Mouse (Mus musculus) fibroblast of lung, adult 2 months (primary cell): ENCODE results near the gene Eci1.
A peak's percentile ranks its signal among the peaks of the same experiment; 100 is the strongest.
"Not testable (repeated sequence)": the region's sequence is repeated elsewhere in the genome, so short reads cannot be mapped to it uniquely, and the experiment has no call there.

Experiments
- DNase-seq: peaks from one replicate; pipeline ENCODE4 v3.0.0-alpha.2; 2011; ENCODE audit warnings: low read depth

The Eci1 gene

DNA sequence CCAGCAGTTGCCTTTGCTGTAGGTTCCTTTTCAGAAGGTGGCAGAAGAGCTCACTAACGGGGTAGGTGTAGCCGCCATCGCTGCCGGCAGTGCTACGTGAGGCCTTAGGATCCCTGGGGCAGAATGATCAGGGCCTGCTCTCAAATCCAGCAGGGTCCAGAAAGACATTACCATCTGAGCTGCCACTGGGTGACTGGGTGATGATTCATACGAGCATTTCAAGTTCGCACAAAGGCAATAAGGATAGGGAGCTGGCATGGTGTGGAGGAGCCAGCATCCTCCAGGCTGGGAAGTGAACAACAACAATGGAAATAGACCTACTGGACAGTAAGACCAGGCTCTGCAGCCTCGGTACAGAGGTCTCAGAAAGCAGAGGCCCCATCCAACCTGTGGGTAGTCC, 13.9 kb downstream of the Eci1 start:
- no peak for DNase-seq

- no peak for DNase-seq
Observed at GRCm38 (mm10) chr17:24441148-24441547, 14.7 kb downstream of the Eci1 start.

DNA sequence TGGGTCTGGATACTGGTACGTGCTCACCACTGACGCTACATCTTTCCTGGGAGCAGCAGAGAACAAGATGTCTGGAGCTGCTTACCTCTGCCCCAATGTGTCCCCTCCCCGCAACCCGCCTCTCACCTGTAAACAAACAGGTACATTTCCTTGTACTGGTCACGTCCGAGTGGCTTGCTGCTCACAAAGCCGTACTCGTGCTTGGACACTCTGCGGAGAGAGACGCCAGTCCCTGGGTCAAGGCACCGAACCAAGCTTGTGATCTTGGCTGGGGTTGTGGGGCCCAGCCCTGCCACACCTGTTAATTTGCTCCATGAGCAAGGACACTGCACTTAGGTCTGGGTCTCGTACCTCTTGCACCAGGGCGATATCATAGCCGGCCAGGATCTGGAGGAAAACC, 15.7 kb downstream of the Eci1 start:
- DNase-seq: no peak

- DNase-seq: no peak
Observed at GRCm38 (mm10) chr17:24442632-24443155, 16.3 kb downstream of the Eci1 start, which contains the start of gene Dnase1l2. TSS of gene Dnase1l2 (minus strand) at chr17:24443105.

- DNase-seq: no peak
Observed at GRCm38 (mm10) chr17:24443409-24443808, 17.0 kb downstream of the Eci1 start.

DNA sequence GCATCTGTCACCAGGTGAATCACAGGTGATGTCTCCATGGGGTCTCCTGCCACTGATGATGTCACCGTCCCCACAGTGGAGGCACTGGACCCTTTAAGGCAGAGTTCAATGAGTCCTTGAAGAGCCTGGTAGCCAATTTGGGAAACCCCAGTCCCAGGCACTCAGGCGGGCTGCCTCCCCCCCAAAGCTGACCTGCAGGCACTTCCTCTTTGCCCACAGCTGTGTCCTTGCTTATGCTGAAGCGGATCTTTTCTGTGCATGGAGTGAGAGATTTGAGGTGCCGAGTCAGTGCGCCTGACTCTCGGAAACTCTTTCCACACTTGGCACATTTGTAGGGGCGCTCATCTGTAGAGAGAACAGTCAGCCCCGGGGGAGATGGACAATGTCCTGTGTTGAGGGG, 20.1 kb downstream of the Eci1 start:
- no peak for DNase-seq

GRCm38 (mm10) chr17:24449507-24449906, 23.1 kb downstream of the Eci1 start:
- DNase-seq: no peak

DNA sequence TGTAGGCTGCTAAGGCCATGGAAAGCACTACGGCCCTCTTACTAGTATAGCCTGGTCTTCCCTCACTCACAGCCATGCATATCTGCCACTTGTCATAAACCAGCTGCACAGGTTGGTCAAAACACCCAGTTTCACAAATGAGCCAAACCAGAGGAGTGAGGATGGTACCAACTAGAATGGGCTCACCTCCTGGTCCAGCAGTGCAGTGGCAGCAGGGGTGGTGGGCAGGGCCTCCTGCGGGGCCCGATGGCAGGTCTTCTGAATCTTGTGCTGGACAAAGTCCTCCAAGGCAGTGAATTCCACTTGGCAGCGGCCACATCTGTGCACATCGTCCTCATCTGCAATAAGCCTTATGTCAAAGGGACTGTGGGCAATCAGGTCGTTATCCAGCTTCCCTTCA, 24.8 kb downstream of the Eci1 start:
- no peak for DNase-seq

DNA sequence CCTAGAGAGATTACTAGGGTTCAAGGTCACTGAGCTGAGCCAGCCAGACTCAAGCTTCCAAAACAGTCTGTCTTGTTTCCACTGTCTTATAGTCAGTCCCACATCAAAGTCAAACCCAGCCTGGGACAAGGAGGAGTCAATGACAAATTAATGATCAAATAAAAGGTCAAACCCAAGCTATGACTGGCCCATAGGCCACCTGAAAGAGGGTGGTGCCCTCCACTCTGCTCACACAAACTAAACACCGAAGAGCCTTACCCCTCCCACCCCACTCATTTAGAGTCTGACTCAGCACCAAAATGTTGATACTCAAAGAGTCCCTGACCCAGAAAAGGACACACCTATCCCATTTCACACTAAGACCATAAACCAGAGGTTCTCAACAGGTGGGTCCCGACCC, 26.9 kb downstream of the Eci1 start:
- DNase-seq: no peak

GRCm38 (mm10) chr17:24454218-24454755, 27.8 kb downstream of the Eci1 start:
- DNase-seq: no peak

- peak; percentile 99 for DNase-seq
Observed at GRCm38 (mm10) chr17:24454756-24455522, 28.5 kb downstream of the Eci1 start.

DNA sequence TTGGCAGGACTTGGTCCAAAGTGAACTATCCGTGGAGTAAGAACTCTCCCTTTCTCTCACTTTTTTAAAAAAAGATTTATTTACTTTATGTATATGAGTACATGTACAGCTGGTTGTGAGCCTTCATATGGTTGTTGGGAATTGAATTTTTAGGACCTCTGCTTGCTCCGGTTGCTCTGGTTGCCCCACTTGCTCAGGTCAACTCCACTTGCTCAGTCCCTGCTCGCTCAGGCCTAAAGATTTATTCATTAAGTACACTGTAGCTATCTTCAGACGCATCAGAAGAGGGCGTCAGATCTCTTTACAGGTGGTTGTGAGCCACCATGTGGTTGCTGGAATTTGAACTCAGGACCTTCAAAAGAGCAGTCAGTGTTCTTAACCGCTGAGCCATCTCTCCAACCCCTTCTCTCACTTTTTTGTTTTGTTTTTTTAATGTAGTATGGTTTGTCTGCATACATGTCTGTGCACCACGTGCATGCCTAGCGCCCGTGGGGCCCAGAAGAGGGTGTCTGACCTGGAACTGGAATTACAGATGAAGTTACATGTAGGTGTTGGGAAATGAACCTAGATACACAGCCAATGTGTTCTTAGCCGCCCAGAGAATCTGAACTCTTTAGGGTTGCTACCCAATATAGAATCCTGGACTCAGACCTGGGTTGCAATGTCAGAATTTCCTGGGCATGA, 29.2 kb downstream of the Eci1 start:
- DNase-seq: not testable (repeated sequence)

GRCm38 (mm10) chr17:24461580-24461979, 35.1 kb downstream of the Eci1 start:
- no peak for DNase-seq

DNA sequence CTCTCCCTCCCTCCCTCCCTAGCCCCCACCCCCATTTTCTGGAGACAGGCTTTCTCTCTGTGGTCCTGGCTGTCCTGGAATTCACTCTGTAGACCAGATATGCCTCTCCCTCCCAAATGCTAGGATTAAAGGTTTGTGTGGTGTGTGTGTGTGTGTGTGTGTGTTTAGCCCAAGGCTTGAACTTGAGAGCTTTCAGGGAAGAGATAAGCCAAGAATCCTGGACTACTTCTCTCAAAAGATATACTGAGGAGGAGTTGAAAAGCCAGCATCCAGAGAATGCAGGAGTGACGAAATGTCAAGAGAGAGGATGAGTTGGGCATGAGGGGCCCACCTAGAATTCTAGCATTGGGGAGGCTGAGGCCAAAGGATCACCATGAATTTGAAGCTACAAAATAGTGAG, 36.5 kb downstream of the Eci1 start:
- no peak for DNase-seq

DNA sequence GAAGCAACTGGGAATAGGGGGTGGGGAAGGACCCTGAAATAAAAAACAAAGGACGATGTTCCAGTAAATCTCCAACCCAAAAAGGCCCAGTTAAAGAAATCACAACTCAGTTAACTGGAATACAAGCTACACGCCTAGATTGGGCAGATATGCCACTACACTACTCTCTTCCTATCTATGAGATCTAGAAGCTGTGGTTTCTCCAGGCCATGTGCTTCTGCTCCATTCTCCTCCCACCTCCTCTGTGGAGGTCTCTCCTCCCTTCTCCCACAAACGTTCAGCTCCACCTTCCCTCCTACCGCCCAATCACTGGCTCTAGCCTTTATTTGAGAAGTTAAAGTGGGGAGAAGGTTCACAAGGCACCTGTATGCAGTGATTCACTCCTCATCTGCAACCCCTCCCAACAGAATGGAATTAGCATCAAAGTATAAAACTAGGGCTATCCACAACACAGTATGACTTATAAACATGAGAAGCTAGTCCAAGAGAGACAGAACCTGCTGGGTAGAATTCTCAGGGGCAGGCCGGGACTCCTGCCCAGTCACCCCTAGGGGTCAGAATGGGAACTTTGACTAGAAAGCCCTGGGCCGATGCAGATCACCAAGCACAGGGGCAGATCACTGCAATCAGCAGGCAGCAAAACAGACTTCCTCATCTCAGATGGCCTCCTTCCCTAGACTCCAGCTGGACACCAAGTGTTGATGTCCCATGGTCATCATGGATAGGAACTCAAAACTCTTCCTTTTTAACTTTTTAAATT, 37.1 kb downstream of the Eci1 start:
- no peak for DNase-seq

DNA sequence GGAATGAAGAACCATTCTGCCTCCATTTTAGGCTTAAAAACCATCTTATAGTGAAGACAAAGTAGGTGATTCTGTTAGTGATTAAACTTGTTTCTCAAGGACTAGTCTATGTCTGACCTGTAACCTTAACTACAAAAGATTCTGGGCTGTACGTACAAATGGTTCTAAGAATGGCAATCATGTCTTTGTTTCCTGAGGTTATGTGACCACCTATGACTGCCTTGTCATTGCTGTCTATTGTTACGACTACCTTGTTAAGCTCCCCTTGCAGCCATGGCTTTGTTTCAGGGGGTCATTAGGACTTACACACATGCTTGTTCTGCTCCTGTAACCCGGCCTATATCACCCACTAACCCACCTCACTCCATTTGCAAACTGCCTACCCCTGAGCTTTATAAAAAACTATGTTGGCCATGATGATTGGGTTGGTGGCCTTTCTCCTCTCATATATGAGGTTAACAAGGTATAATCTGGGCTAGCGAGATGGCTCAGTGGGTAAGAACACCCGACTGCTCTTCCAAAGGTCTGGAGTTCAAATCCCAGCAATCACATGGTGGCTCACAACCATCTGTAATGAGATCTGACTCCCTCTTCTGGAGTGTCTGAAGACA, 42.3 kb downstream of the Eci1 start:
- no peak for DNase-seq

DNA sequence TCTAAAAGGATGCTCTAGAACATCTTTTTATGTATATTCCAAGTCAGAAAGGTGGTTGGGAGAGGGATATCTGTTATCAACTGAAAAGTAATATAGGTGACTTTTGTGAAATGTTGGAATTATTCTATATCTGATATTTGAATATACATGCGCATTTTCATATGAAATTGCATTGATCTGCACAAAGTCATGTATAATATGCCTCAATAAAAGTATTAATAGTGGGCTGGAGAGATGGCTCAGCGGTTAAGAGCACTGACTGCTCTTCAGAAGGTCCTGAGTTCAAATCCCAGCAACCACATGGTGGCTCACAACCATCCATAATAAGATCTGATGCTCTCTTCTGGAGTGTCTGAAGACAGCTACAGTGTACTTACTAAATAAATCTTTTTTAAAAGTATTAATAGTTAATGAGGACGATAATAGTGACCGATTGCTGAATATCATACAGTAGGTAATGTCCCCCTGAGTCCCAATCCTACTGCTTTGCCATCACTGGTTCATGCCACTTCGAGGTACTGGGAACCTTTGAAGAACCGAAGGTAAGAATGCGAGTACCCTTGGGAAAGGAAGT, 43.0 kb downstream of the Eci1 start:
- DNase-seq: no peak

- peak; percentile 96 for DNase-seq
Observed at GRCm38 (mm10) chr17:24469910-24470602, 43.6 kb downstream of the Eci1 start, which contains the start of the genes E4f1 and Pgp. TSS of gene E4f1 (minus strand) at chr17:24470313. TSS of gene Pgp (plus strand) at chr17:24470392.

DNA sequence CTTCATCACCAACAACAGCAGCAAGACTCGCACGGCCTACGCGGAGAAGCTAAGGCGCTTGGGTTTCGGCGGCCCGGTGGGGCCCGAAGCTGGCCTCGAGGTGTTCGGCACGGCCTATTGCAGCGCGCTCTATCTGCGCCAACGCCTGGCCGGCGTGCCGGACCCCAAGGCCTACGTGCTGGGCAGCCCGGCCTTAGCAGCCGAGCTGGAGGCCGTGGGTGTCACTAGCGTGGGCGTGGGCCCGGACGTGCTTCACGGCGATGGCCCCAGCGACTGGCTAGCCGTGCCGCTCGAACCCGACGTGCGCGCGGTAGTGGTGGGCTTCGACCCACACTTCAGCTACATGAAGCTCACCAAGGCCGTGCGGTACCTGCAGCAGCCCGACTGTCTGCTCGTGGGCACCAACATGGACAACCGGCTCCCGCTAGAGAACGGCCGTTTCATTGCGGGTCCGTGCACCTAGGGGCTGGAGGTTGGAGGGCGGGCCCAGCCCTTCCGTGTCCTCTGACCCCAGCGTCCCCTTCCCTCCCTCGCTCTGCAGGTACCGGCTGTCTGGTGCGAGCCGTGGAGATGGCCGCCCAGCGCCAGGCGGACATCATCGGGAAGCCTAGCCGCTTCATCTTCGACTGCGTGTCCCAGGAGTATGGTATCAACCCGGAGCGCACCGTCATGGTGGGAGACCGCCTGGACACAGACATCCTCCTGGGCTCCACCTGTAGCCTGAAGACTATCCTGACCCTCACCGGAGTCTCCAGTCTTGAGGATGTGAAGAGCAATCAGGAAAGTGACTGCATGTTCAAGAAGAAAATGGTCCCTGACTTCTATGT, 44.5 kb downstream of the Eci1 start:
- no peak for DNase-seq

- no peak for DNase-seq
Observed at GRCm38 (mm10) chr17:24472512-24472911, 46.1 kb downstream of the Eci1 start.
